Mouse (Mus musculus) adrenal gland, adult 8-10 months (tissue): Measurements from ENCODE around the gene Rnaset2b. TPM values are rescaled to one million over a fixed set of nuclear protein-coding genes. Genes with fewer than 3 reads are reported as not detected.
A peak's percentile ranks its signal among the peaks of the same experiment; 100 is the strongest.
"Not testable (repeated sequence)": the region's sequence is repeated elsewhere in the genome, so short reads cannot be mapped to it uniquely, and the experiment has no call there.

Experiments used
- DNase-seq: peaks from one replicate; pipeline ENCODE4 v3.0.0; 2022
- total RNA-seq, 4 experiments: library from RNA; stranded (reverse); gene quantifications; 2 replicates each; pipeline ENCODE4 v1.2.4; 2022

Rnaset2b gene
- 100 to 1,000 TPM; 377 to 672 (median 551) TPM for total RNA-seq

- not testable (repeated sequence) for DNase-seq
Observed at GRCm38 (mm10) chr17:6970334-6970733, at the start of gene Rnaset2b. Gene Rnaset2b (plus strand): TSS chr17:6970634.

- DNase-seq = not testable (repeated sequence)
Observed at GRCm38 (mm10) chr17:6931625-6932024, 38.8 kb upstream of the Rnaset2b start.

DNA sequence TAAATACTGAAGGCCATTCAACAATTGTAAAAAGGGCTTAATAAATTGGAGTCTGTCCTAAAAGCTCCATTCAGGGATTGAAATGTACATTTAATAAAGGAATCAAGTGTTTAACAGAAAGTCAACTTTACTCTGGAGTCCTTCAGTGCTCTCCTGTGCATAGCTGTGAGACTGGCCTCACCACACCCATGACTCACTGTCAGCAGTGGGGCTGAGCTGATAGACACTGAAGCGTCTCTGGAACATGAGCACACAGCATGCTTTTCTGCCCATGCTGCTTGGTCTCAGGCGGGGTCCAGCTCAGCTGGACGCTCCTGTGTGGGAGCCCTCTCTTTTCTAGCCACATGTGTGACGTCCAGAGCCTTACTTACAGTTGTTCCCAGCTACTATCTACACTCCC is 27.9 kb upstream of the Rnaset2b start:
- DNase-seq = not testable (repeated sequence)

GRCm38 (mm10) chr17:6947637-6947983 is 22.8 kb upstream of the Rnaset2b start:
- DNase-seq = not testable (repeated sequence)

DNA sequence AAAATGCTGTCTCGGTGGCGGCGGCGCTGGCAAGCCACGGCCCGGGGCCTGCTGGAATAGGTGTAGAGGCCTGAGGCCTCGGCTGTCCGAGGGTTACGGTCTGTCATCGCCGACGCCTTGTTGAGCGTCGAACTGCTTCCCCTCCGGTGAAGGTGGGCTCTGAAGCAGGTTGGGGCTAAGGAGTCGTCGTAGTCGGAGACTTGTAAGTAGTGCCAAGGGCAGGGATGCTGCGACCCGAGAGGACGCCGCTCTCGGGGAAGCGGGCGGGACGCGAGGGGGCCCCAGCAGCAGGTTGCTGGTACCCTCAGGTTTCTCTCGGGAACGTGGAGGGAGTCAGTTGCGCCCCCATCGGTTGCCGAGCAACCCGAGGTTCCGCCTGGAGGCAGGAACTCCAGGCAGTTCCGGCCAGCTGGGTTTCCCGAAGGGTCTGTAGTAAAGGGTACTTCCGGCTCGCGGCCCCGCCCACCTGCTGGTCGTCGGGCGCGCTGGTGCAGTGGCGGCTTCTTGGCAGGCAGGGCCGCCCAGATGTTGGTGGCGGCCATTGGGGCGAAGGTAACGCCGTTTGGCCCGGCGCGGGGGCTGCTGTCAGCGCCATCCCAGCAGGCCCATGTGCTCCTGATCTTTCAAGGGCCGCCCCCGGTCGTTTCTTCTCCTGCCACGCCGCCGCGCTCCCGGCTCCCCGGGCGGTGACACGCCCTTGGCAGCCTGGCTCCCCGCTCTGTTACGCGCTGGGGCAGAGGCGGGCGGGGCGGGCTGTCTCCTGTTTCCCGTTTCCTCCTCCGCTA is 22.3 kb upstream of the Rnaset2b start, which contains the start of gene Rsph3b:
Gene Rsph3b, minus strand, starts transcription at position 699 of the 785 bp plus-strand sequence.
- DNase-seq = peak; percentile 85

GRCm38 (mm10) chr17:6948769-6949228 is 21.6 kb upstream of the Rnaset2b start:
- not testable (repeated sequence) for DNase-seq

- DNase-seq = not testable (repeated sequence)
Observed at GRCm38 (mm10) chr17:6958881-6959280, 11.6 kb upstream of the Rnaset2b start.

DNA sequence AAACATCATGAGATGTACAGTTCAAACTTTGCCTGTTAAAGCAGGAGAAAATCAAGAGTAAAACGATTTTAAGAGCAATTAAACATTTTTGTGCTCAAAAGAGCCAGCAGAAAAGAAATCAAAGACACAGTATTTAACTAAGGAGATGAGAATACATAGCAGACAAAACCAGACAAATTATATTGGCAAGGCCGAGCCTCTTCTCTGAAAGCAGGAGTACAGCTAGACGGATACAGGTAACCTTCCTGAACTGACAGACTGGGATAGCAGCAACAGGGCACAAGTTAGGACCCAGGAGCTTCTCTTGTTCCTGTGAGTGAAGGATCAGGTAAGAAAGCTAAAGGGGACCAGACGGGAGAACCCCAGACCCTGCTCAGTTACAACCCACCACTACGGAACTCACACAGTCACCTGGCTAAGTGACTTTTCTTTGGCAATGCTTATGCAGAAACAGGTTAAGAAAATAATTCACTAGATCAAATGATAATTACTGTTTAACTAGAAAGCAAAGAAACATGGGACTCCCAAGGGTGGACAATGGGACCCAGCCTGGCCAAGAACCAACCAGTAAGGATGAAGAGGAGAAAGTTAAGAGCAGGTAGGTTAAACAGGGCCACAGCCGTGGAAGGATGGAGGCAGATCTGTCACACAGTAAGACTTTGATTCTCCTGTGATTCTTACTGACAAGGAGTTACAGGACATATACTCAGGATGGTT is 10.7 kb upstream of the Rnaset2b start:
- not testable (repeated sequence) for DNase-seq

DNA sequence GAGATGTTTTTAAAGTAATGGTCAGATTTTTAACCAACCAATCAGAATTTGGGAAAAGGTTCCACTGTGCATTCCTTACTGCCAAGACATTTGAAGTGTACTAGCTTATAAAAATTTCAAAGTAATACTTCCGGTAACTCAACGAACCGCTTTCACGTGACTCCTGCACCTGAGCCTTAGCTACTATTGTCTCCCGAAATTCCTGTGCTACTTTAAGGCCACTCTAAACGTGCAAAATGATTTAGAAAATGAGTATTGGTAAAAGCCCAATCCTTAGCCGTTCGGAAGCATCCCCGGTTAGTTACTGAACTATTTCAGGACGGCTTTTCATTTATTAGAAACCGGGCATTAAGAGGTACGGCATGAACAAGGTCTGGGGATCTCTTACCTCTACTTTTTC is 10.1 kb upstream of the Rnaset2b start:
- not testable (repeated sequence) for DNase-seq

DNA sequence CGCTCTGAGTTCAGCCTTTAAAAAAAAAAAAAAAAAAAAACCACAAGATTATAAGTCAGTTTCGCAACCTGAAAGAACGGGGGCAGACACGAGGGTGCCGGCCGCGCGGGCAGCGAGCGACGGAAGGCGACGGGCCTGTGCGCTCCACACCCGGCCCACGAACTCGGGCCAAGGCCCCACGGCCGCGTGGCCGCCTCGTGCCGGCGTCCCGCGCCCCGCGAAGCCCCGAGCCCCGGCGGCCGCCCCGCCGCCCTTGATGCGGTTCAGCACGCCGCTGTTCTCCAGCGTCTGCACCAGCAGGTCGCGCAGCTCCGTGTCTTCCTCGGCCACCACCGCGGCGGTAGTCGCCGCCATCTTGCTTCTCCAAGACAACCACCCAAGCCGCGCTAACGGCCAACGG is 9.7 kb upstream of the Rnaset2b start, which contains the start of gene Tagap1:
Gene Tagap1, minus strand, starts transcription at position 381 of the 400 bp plus-strand sequence.
- peak; percentile 48 for DNase-seq

DNA sequence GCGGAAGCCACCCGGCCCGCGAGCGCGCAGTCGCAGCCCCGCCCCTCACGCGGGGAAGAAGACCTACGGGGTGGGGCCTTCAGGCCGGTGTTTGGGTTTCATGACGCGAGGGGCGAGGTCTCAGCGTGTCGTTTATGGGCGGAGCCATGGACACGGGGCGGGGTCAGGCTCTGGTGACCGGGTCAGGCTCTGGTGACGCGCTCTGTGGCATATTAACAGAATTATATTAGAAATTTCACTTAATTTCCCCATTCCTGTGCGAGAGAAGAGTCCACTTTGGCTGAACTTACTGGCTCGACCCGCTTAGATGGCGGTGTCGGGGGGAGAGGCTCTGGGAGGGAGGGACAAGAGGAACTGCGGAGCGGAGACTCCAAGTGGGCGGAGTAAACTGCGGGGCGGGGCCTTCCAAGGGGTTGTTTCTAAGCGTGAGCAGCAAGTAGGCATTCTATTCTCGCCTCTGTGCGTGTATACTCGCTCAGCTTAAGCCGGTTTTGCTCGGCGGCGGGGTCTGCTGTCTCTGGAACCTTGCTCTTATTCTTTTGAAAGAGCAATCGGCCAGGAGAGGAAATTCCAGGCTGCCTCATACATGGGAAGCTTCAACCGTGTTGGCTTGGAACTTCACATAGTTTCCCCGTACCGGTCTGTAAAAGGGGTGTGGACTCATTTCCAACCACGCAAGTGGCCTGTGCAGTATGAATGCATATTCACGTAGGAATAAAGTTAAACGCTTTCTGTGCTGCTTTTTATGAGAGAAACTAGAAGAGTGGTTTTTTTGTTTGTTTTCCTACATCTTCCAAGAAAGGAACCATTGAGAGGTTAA is 9.0 kb upstream of the Rnaset2b start:
- DNase-seq = not testable (repeated sequence)

DNA sequence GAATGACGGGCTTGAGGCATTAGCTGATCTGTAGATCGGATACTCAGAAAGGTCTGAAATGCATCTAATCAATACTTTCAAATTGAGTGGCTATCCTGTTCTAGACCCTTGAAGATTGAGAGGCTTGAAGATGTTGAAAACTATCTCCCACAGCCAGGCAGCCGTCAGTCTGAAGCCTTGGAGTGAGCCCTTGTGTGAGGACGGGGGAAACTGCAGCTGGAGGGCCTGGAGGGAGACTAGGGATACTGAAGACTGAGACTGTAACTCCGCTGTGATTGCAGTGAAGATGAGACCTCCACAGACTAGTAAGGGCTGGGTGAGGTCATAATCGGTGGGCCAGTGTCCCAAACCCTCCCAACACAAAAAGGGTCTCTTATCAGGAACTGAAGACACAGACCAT is 8.1 kb upstream of the Rnaset2b start:
- not testable (repeated sequence) for DNase-seq

GRCm38 (mm10) chr17:6962936-6963335 is 7.5 kb upstream of the Rnaset2b start:
- not testable (repeated sequence) for DNase-seq

DNA sequence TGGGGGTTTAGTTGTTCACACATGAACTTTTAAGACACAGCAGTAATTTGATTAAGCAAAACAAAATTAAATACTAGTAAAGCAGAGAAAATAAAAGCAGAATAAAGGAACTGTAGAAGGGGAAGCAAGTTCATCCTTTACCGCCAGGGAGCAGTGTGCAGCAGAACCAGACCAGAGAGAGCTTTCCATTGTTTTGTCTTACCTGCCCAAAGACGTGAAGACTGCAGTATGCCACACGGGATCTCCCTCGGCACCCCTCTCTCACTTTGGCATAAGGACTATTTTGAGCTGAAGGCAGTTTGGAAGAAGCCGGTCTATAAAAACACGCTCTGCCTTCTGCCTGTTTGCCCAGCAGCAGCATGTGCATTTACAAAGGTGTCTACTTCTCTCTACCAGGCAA is 5.1 kb upstream of the Rnaset2b start:
- not testable (repeated sequence) for DNase-seq

- DNase-seq = not testable (repeated sequence)
Observed at GRCm38 (mm10) chr17:6967673-6968072, 2.8 kb upstream of the Rnaset2b start.

GRCm38 (mm10) chr17:6971238-6971637 is 804 bp downstream of the Rnaset2b start:
- DNase-seq = not testable (repeated sequence)

DNA sequence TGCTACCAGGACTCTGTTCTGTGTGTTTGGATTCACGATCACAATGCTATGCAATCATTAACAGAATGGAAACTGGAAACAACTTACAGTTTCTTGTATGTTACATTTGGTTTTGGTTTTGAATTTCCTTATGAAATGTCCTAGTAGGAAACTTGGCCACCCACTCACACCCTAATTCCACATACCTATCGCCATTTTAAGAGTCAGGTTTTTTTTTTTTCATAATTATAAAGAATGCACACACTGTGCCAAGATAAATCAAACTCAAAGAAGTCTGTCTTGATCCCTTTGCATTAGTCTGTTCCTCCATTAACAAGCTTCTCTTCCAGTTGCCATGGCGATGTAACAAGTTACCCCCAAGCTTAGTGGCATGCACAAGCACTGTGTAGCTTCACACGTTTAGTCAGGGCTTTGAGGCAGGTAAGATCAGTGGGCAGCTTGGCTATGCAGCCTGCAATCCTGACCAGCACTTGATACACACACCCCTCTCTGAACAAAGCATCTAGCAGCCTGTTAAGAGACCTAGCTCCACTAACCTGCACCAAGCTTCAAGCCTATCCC is 2.5 kb downstream of the Rnaset2b start:
- DNase-seq = not testable (repeated sequence)

DNA sequence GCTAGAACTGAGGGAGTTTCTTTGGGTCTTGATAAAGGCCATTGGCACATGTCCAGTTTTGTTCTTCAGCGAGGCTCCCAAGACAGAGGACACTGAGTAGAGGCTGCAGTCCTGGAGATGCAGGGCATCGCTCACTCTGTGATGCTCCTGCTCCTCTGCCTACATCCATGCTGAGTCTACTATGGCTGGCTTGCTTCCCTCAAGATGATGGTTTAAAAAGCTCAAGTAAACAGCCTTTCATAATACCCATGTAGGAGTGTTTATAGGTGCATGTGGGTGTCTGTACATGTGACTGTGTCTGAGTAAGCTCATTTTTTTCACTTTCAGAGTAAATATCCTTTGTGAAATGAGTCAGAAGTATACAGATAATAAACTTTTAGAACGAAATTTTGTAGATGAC is 4.6 kb downstream of the Rnaset2b start:
- not testable (repeated sequence) for DNase-seq

- peak; percentile 77 for DNase-seq
Observed at GRCm38 (mm10) chr17:6978287-6979248, 8.1 kb downstream of the Rnaset2b start, which contains the start of gene Gm49721. Gene Gm49721 (plus strand): TSS chr17:6978904.

GRCm38 (mm10) chr17:6979380-6979779 is 8.9 kb downstream of the Rnaset2b start:
- DNase-seq = not testable (repeated sequence)

DNA sequence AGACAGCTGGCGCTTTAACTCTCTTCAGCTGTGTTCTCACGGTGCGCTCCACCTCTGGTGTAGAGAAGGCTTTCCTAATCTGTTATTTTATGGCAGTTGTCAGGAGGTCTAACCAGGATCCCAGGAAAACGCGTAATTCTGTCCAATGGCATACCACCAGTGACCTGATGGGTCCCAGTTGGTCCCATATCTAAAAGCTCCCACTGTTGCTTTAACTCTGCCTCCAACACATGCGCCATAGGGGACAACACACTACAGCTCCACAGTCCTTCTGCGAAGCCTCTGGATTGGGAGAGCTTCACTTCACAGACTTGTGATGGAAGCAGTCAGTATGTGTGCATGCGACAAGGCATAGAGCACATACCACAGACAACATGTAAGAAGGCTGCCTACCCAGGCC is 9.7 kb downstream of the Rnaset2b start:
- DNase-seq = not testable (repeated sequence)
